Mouse (Mus musculus): ENCODE results near the gene Slc29a3.
A peak's percentile ranks its signal among the peaks of the same experiment; 100 is the strongest.

Gene Slc29a3

GRCm38 (mm10) chr10:60752040-60753020, at the start of gene Slc29a3:
TSS of gene Slc29a3 (minus strand) at chr10:60752794.
- DNase-seq (ENCODE audit: low read depth, low spot score), result peak; percentile 77

GRCm38 (mm10) chr10:60801898-60802412, 49.4 kb upstream of the Slc29a3 start:
- DNase-seq (ENCODE audit: low read depth, low spot score), result no peak

- DNase-seq (ENCODE audit: low read depth, low spot score), result no peak
Measured at GRCm38 (mm10) chr10:60801168-60801897, 48.7 kb upstream of the Slc29a3 start.

- DNase-seq (ENCODE audit: low read depth, low spot score), result no peak
Measured at GRCm38 (mm10) chr10:60800295-60801167, 47.9 kb upstream of the Slc29a3 start.

- DNase-seq (ENCODE audit: low read depth, low spot score), result no peak
Measured at GRCm38 (mm10) chr10:60797682-60798422, 45.3 kb upstream of the Slc29a3 start.

- no peak for DNase-seq (ENCODE audit: low read depth, low spot score)
Measured at GRCm38 (mm10) chr10:60796474-60796873, 43.9 kb upstream of the Slc29a3 start.

GRCm38 (mm10) chr10:60796028-60796427, 43.4 kb upstream of the Slc29a3 start:
- DNase-seq (ENCODE audit: low read depth, low spot score), result no peak

GRCm38 (mm10) chr10:60794792-60795191, 42.2 kb upstream of the Slc29a3 start:
- no peak for DNase-seq (ENCODE audit: low read depth, low spot score)

- no peak for DNase-seq (ENCODE audit: low read depth, low spot score)
Measured at GRCm38 (mm10) chr10:60794374-60794773, 41.8 kb upstream of the Slc29a3 start.

- no peak for DNase-seq (ENCODE audit: low read depth, low spot score)
Measured at GRCm38 (mm10) chr10:60792841-60793240, 40.2 kb upstream of the Slc29a3 start.

- DNase-seq (ENCODE audit: low read depth, low spot score), result no peak
Measured at GRCm38 (mm10) chr10:60792365-60792764, 39.8 kb upstream of the Slc29a3 start.

- no peak for DNase-seq (ENCODE audit: low read depth, low spot score)
Measured at GRCm38 (mm10) chr10:60790912-60791311, 38.3 kb upstream of the Slc29a3 start.

- no peak for DNase-seq (ENCODE audit: low read depth, low spot score)
Measured at GRCm38 (mm10) chr10:60787303-60788074, 34.9 kb upstream of the Slc29a3 start.

GRCm38 (mm10) chr10:60783608-60784007, 31.0 kb upstream of the Slc29a3 start:
- DNase-seq (ENCODE audit: low read depth, low spot score), result no peak

- DNase-seq (ENCODE audit: low read depth, low spot score), result peak; percentile 50
Measured at GRCm38 (mm10) chr10:60779628-60780027, 27.0 kb upstream of the Slc29a3 start.

GRCm38 (mm10) chr10:60778542-60778941, 25.9 kb upstream of the Slc29a3 start:
- no peak for DNase-seq (ENCODE audit: low read depth, low spot score)

- DNase-seq (ENCODE audit: low read depth, low spot score), result no peak
Measured at GRCm38 (mm10) chr10:60775473-60775872, 22.9 kb upstream of the Slc29a3 start.

GRCm38 (mm10) chr10:60774616-60775015, 22.0 kb upstream of the Slc29a3 start:
- no peak for DNase-seq (ENCODE audit: low read depth, low spot score)

- no peak for DNase-seq (ENCODE audit: low read depth, low spot score)
Measured at GRCm38 (mm10) chr10:60770855-60771254, 18.3 kb upstream of the Slc29a3 start.

GRCm38 (mm10) chr10:60768614-60769013, 16.0 kb upstream of the Slc29a3 start:
- no peak for DNase-seq (ENCODE audit: low read depth, low spot score)
